ENCODE assay signal across 21 mouse cellular contexts in genomic region chr6:38374271-38374670, GRCm38 (mm10). TPM values are rescaled to one million over a fixed set of nuclear protein-coding genes. Genes with fewer than 3 reads are reported as not detected.
DNase-seq lines count a peak whose midpoint lies in the region; ATAC-seq and TF ChIP-seq lines count a peak whose summit lies in the region.
"Had no signal": no experiment of that assay in that cellular context is flagged by ENCODE, and none has a peak within 500 bp of the region (broad histone marks: within the 10 kb centered on the region; RNA-seq: fewer than 3 reads in every experiment).

No protein-coding gene starts in this region.

- no peak for TF ChIP-seq EP300 in stomach, postnatal 0 days (optimal IDR thresholded peaks at IDR 0.05)

- no peak overlapping the region for H3K4me3 ChIP-seq in heart, embryonic 10.5 days
- no peak overlapping the region for H3K4me3 ChIP-seq in embryonic fibroblast, embryonic 13.5 days (ENCODE audit: insufficient read depth, low read length)
- H3K4me3 ChIP-seq in stomach, postnatal 0 days (ENCODE audit: low read depth, low read length), result no peak overlapping the region
- no peak overlapping the region for H3K4me3 ChIP-seq in neural tube, embryonic 15.5 days (replicated peaks)
- H3K4me3 ChIP-seq in hindbrain, embryonic 11.5 days (ENCODE audit: low read depth, low read length), result no peak overlapping the region
- H3K4me3 ChIP-seq: embryonic facial prominence, embryonic 10.5 days; erythroblast, embryonic 14.5 days; forebrain, embryonic 15.5 days; heart, embryonic 13.5 days; hindbrain, embryonic 12.5 days had no signal

- TF ChIP-seq POLR2A in embryonic fibroblast, embryonic 13.5 days (IDR thresholded peaks at IDR 0.05; ENCODE audit: low read depth, low read length), result no peak

- H3K4me1 ChIP-seq in heart, embryonic 10.5 days, result no peaks in the 10 kb centered on the region
- peaks cover 7% of the 10 kb centered on the region for H3K4me1 ChIP-seq in embryonic fibroblast, embryonic 13.5 days (ENCODE audit: control insufficient read depth, insufficient read depth, low read length)
- no peaks in the 10 kb centered on the region for H3K4me1 ChIP-seq in stomach, postnatal 0 days (replicated peaks; ENCODE audit: control insufficient read depth, insufficient read depth)
- H3K4me1 ChIP-seq in neural tube, embryonic 15.5 days, result no peaks in the 10 kb centered on the region
- no peaks in the 10 kb centered on the region for H3K4me1 ChIP-seq in hindbrain, embryonic 11.5 days (replicated peaks; ENCODE audit: control insufficient read depth, insufficient read depth, low read length)
- H3K4me1 ChIP-seq: embryonic facial prominence, embryonic 10.5 days; forebrain, embryonic 15.5 days; heart, embryonic 13.5 days; hindbrain, embryonic 12.5 days had no signal

- peak; percentile 94 for ATAC-seq in stomach, postnatal 0 days (ENCODE audit: low FRiP score, low TSS enrichment)
- no peak for ATAC-seq in neural tube, embryonic 15.5 days (ENCODE audit: low FRiP score)
- no peak for ATAC-seq in hindbrain, embryonic 11.5 days (ENCODE audit: low FRiP score)
- ATAC-seq: activated CD4-positive, CD25-positive, alpha-beta regulatory T cell, adult 4 months; forebrain, embryonic 15.5 days; hindbrain, embryonic 16.5 days; inflammation-experienced regulatory T-cells, adult 6 months had no signal

- TF ChIP-seq CTCF in embryonic fibroblast, embryonic 13.5 days (IDR thresholded peaks at IDR 0.05; ENCODE audit: borderline replicate concordance, insufficient read depth, low read length), result no peak
- TF ChIP-seq CTCF in stomach, postnatal 0 days (IDR thresholded peaks at IDR 0.05; ENCODE audit: low read depth), result no peak

- no peaks in the 10 kb centered on the region for H3K36me3 ChIP-seq in heart, embryonic 10.5 days
- no peaks in the 10 kb centered on the region for H3K36me3 ChIP-seq in stomach, postnatal 0 days (ENCODE audit: control insufficient read depth, insufficient read depth, low read length)
- H3K36me3 ChIP-seq in neural tube, embryonic 15.5 days, result no peaks in the 10 kb centered on the region
- no peaks in the 10 kb centered on the region for H3K36me3 ChIP-seq in hindbrain, embryonic 11.5 days (ENCODE audit: control insufficient read depth, insufficient read depth, low read length)
- H3K36me3 ChIP-seq: embryonic facial prominence, embryonic 10.5 days; forebrain, embryonic 15.5 days; heart, embryonic 13.5 days; hindbrain, embryonic 12.5 days had no signal

- WGBS in heart, embryonic 10.5 days, result 68% methylated on average over 1 of the region's 1 CpGs
- 45% methylated on average over 1 of the region's 1 CpGs for WGBS in stomach, postnatal 0 days
- 74% methylated on average over 1 of the region's 1 CpGs for WGBS in neural tube, embryonic 15.5 days
- WGBS in hindbrain, embryonic 11.5 days, result 85% methylated on average over 1 of the region's 1 CpGs

- no peaks in the 10 kb centered on the region for H3K27me3 ChIP-seq in heart, embryonic 10.5 days (ENCODE audit: insufficient read depth, poor library complexity, severe bottlenecking)
- no peaks in the 10 kb centered on the region for H3K27me3 ChIP-seq in stomach, postnatal 0 days (ENCODE audit: control insufficient read depth, insufficient read depth, low read length)
- no peaks in the 10 kb centered on the region for H3K27me3 ChIP-seq in neural tube, embryonic 15.5 days (replicated peaks)
- no peaks in the 10 kb centered on the region for H3K27me3 ChIP-seq in hindbrain, embryonic 11.5 days (ENCODE audit: control insufficient read depth, insufficient read depth, low read length)
- H3K27me3 ChIP-seq: forebrain, embryonic 15.5 days; heart, embryonic 13.5 days; hindbrain, embryonic 12.5 days had no signal

- H3K9me3 ChIP-seq in heart, embryonic 10.5 days, result no peaks in the 10 kb centered on the region
- no peaks in the 10 kb centered on the region for H3K9me3 ChIP-seq in stomach, postnatal 0 days (ENCODE audit: control insufficient read depth, low read length)
- H3K9me3 ChIP-seq in neural tube, embryonic 15.5 days (replicated peaks), result no peaks in the 10 kb centered on the region
- no peaks in the 10 kb centered on the region for H3K9me3 ChIP-seq in hindbrain, embryonic 11.5 days (ENCODE audit: control insufficient read depth, low read length)
- H3K9me3 ChIP-seq: forebrain, embryonic 15.5 days had no signal

- DNase-seq in heart, adult 11 months, result peak; percentile 9
- DNase-seq in heart, embryonic 10.5 days (ENCODE audit: low spot score), result no peak
- DNase-seq in NIH3T3 (ENCODE audit: low read depth), result peak; percentile 92
- DNase-seq in stomach, postnatal 0 days (ENCODE audit: low spot score), result no peak
- no peak for DNase-seq in spleen, postnatal 10 days (ENCODE audit: low spot score in 2 of 2)
- no peak for DNase-seq in hindbrain, embryonic 11.5 days (ENCODE audit: low spot score)
- DNase-seq: adrenal gland, postnatal 14 days; cerebellum, adult 2 months; cerebellum, postnatal 10 days; gastrocnemius, postnatal 10 days; heart, postnatal 36 days had no signal

- H3K4me2 ChIP-seq in stomach, postnatal 0 days (replicated peaks; ENCODE audit: low read depth), result no peak overlapping the region
- no peak overlapping the region for H3K4me2 ChIP-seq in neural tube, embryonic 15.5 days
- no peak overlapping the region for H3K4me2 ChIP-seq in hindbrain, embryonic 11.5 days (replicated peaks; ENCODE audit: low read depth, low read length)
- H3K4me2 ChIP-seq: forebrain, embryonic 15.5 days; heart, embryonic 13.5 days; hindbrain, embryonic 12.5 days had no signal

- H3K9ac ChIP-seq in stomach, postnatal 0 days (ENCODE audit: low read length), result no peak overlapping the region
- H3K9ac ChIP-seq in neural tube, embryonic 15.5 days (replicated peaks), result no peak overlapping the region
- no peak overlapping the region for H3K9ac ChIP-seq in hindbrain, embryonic 11.5 days (ENCODE audit: low read depth, low read length)
- H3K9ac ChIP-seq: forebrain, embryonic 15.5 days; heart, embryonic 13.5 days; hindbrain, embryonic 12.5 days had no signal

- no peak overlapping the region for H3K27ac ChIP-seq in heart, embryonic 10.5 days
- H3K27ac ChIP-seq in embryonic fibroblast, embryonic 13.5 days (ENCODE audit: insufficient read depth, low read length), result peak overlapping the region; percentile 55; the same call in 1 of the 2 replicates
- H3K27ac ChIP-seq in stomach, postnatal 0 days (replicated peaks), result no peak overlapping the region
- no peak overlapping the region for H3K27ac ChIP-seq in neural tube, embryonic 15.5 days (replicated peaks)
- H3K27ac ChIP-seq in hindbrain, embryonic 11.5 days (ENCODE audit: low read depth, low read length), result no peak overlapping the region
- H3K27ac ChIP-seq: embryonic facial prominence, embryonic 10.5 days; forebrain, embryonic 15.5 days; heart, embryonic 13.5 days; hindbrain, embryonic 12.5 days had no signal

RNA-seq across cellular contexts. Expression of gene Ttc26, which starts 7.0 kb away (rescaled TPM):
- polyA plus RNA-seq in heart, embryonic 10.5 days (2016; fragmentation: Nextera tagmentation; extraction: Ambion mirVana), result 4.2 and 6.8 TPM in 2 replicates
- polyA plus RNA-seq in embryonic fibroblast, embryonic 13.5 days (2011; ENCODE audit: insufficient read length, low read depth, missing spikeins), result 10.4 and 10.7 TPM in 2 replicates
- polyA plus RNA-seq in stomach, postnatal 0 days (2015; fragmentation: Nextera tagmentation; extraction: Ambion mirVana), result 1.5 TPM in 2 replicates
- polyA plus RNA-seq in neural tube, embryonic 15.5 days (2015; fragmentation: Nextera tagmentation; extraction: Ambion mirVana), result 4.5 and 4.8 TPM in 2 replicates
- 14.3 and 14.8 TPM in 2 replicates for polyA plus RNA-seq in hindbrain, embryonic 11.5 days (2014; fragmentation: Nextera tagmentation; extraction: Ambion mirVana)
- polyA plus RNA-seq: erythroblast, embryonic 14.5 days had no signal

RNA-seq across cellular contexts. Expression of gene Zc3hav1, which starts 19.9 kb away (rescaled TPM):
- 8.0 and 9.7 TPM in 2 replicates for polyA plus RNA-seq in heart, embryonic 10.5 days (2016; fragmentation: Nextera tagmentation; extraction: Ambion mirVana)
- 38.3 and 51.3 TPM in 2 replicates for polyA plus RNA-seq in embryonic fibroblast, embryonic 13.5 days (2011; ENCODE audit: insufficient read length, low read depth, missing spikeins)
- 12.7 and 12.9 TPM in 2 replicates for polyA plus RNA-seq in stomach, postnatal 0 days (2015; fragmentation: Nextera tagmentation; extraction: Ambion mirVana)
- 1.4 and 5.8 TPM in 2 replicates for polyA plus RNA-seq in neural tube, embryonic 15.5 days (2015; fragmentation: Nextera tagmentation; extraction: Ambion mirVana)
- polyA plus RNA-seq in hindbrain, embryonic 11.5 days (2014; fragmentation: Nextera tagmentation; extraction: Ambion mirVana), result 1.7 and 1.9 TPM in 2 replicates

RNA-seq across cellular contexts. Expression of gene Ubn2, which starts 59.5 kb away (rescaled TPM):
- 8.8 and 12.5 TPM in 2 replicates for polyA plus RNA-seq in heart, embryonic 10.5 days (2016; fragmentation: Nextera tagmentation; extraction: Ambion mirVana)
- 21.9 and 30.1 TPM in 2 replicates for polyA plus RNA-seq in embryonic fibroblast, embryonic 13.5 days (2011; ENCODE audit: insufficient read length, low read depth, missing spikeins)
- 5.3 and 6.7 TPM in 2 replicates for polyA plus RNA-seq in stomach, postnatal 0 days (2015; fragmentation: Nextera tagmentation; extraction: Ambion mirVana)
- 17.1 and 21.8 TPM in 2 replicates for polyA plus RNA-seq in neural tube, embryonic 15.5 days (2015; fragmentation: Nextera tagmentation; extraction: Ambion mirVana)
- polyA plus RNA-seq in hindbrain, embryonic 11.5 days (2014; fragmentation: Nextera tagmentation; extraction: Ambion mirVana), result 19.6 and 27.8 TPM in 2 replicates

Comparison
In these comparisons a context has a peak if more than half of its experiments do, and no peak if none do; other contexts are left out.
1. DNase-seq: peak in heart, adult 11 months (single experiment) and NIH3T3 (single experiment); none in heart, embryonic 10.5 days (single experiment), stomach, postnatal 0 days (single experiment), spleen, postnatal 10 days (0 of 2) and hindbrain, embryonic 11.5 days (single experiment).